Mouse (Mus musculus) kidney, embryonic 16.5 days (tissue): ENCODE measurements at regions not wholly inside any gene's neighbourhood (a gene's known extent, or its start where the extent isn't known, plus 50 kb on each side); places are given as distances from the start of the nearest gene placed in this dataset.
A peak's percentile ranks its signal among the peaks of the same experiment; 100 is the strongest.

ENCODE experiments used
- ATAC-seq: fragments of 200-750 bp; cut with Nextera tagmentation; 2 replicates; pipeline ENCODE4 v1.8.0; 2017; ENCODE audit warnings: moderate TSS enrichment; ENCODE audit not compliant: low FRiP score, low TSS enrichment
- H3K27ac ChIP-seq: fragments of 300-500 bp; sonication (generic); 2 replicates; pipeline ENCODE4 v1.5.1; 2014; ENCODE audit warnings: low read length
- H3K27me3 ChIP-seq: fragments of 300-500 bp; sonication (generic); 2 replicates; pipeline ENCODE4 v1.6.1; 2014; ENCODE audit warnings: low read length, control low read depth, mixed read lengths; ENCODE audit not compliant: insufficient read depth
- H3K36me3 ChIP-seq: fragments of 300-500 bp; sonication (generic); 2 replicates; pipeline ENCODE4 v1.6.1; 2014; ENCODE audit warnings: low read length, control low read depth, mixed read lengths; ENCODE audit not compliant: insufficient read depth
- H3K4me1 ChIP-seq: fragments of 300-500 bp; sonication (generic); 2 replicates; pipeline ENCODE4 v1.6.1; 2014; ENCODE audit warnings: low read length, control low read depth, mixed read lengths; ENCODE audit not compliant: insufficient read depth
- H3K4me2 ChIP-seq: fragments of 300-500 bp; sonication (generic); replicated peaks from 2 replicates; pipeline ENCODE4 v1.6.1; 2014; ENCODE audit warnings: low read depth, low read length
- H3K4me3 ChIP-seq: fragments of 300-500 bp; sonication (generic); 2 replicates; pipeline ENCODE4 v1.5.1; 2014; ENCODE audit warnings: mild to moderate bottlenecking, low read length
- H3K9ac ChIP-seq: fragments of 300-500 bp; sonication (generic); replicated peaks from 2 replicates; pipeline ENCODE4 v1.6.1; 2014; ENCODE audit warnings: low read length
- H3K9me3 ChIP-seq: fragments of 300-500 bp; sonication (generic); 2 replicates; pipeline ENCODE4 v1.6.1; 2016; ENCODE audit warnings: low read length, control low read depth
- WGBS: fragments of 180-500 bp; shearing (Covaris S2); extraction: QIAGEN DNeasy Blood & Tissue Kit; methylation state at CpG from one replicate; pipeline ENCODE4 v1.1.7; 2014; 5-methylcytosine and 5-hydroxymethylcytosine counted together

DNA sequence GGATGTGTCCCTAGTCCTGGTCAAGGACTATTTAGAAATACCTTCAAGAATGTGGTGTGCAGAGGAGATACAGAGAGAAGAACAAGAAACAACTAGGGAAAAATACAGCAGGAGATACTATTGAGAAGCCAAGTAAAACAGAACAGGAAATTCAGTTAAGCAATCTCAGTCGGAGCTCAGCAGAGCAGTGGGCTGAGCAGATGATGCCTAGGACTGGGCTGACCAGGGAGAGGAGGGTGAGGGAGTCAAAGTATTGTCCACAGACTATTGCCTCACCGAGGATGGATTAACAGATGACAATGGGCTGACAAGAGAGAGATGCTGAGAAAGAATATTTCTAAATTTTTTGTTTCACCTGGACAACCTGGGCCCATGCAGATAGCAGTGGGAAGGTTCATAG lies 181.4 kb upstream of the Mon1b start:
- no peak for ATAC-seq
- Histone ChIP-seq H3K4me1 (no peaks in the 10 kb centered on the region), H3K9ac (no peak overlapping the region), H3K36me3 (no peaks in the 10 kb centered on the region), H3K4me3 (no peak overlapping the region), H3K9me3 (no peaks in the 10 kb centered on the region), H3K4me2 (no peak overlapping the region), H3K27ac (no peak overlapping the region), H3K27me3 (no peaks in the 10 kb centered on the region)
- WGBS: 82% methylated on average over 2 of the region's 2 CpGs

DNA sequence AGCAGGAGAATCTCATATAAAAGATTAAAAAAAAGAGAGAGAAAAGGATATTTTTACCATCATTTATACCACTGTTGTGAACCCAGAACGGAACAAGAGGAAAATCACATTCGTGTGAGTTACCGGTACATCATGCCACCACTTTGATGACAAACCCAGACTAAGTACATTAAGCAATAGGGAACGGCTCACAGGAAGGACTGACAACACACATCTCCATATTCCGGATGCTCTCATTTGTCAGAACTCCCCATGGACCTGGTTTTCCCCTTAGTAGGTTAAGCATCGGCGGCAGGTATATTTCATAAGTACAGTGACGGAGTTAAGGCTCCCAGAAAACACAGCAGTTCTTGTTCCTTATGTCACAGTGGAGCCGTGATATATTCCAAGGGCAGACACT lies 170.8 kb upstream of the Mon1b start:
- Histone ChIP-seq H3K4me2 (no peak overlapping the region), H3K27me3 (no peaks in the 10 kb centered on the region), H3K27ac (no peak overlapping the region), H3K36me3 (no peaks in the 10 kb centered on the region), H3K9me3 (no peaks in the 10 kb centered on the region), H3K4me1 (no peaks in the 10 kb centered on the region), H3K4me3 (no peak overlapping the region), H3K9ac (no peak overlapping the region)
- whole genome bisulfite sequencing: 78% methylated on average over 9 of the region's 9 CpGs
- no peak for ATAC-seq

DNA sequence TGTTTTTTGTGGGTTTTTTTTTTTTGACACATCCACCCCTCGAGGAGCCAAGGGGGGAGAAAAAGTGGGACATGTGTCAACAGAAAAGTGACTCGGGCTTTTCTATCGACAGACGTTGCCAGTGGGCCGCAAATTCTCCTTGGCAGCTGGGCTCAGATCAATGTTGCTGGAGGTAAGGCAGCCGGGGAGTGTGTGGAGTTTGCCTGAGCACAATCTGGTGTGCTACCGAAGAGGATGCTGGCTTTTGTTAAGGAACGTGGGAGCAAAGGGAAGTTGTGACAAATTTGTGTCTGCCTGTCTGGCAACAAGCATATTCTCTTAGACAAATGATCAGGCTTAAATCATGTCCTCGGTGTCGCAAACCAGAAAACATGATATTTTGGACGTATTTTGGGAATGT lies 170.2 kb upstream of the Mon1b start:
- WGBS: 57% methylated on average over 11 of the region's 11 CpGs
- ATAC-seq: no peak

DNA sequence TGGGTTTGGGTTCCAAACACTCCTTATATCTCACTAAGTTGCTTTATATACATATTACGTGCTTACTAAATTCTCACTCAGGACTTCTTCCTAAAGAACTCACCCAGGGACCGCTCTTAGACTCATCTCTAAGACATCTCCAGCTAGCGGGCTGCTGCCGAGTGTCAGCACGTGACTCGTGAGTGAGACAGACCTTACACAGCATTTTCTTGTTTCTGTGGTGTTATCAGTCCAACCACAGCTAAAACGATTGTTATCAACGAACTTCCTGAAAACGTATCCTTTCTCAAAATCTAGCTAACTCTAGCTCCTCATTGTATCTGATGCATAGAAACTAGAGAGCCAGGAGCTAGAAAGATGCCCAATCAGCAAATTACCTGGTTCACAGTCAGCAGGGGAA lies 168.7 kb upstream of the Mon1b start:
- no peaks in the 10 kb centered on the region for H3K4me1 ChIP-seq
- no peaks in the 10 kb centered on the region for H3K9me3 ChIP-seq
- H3K27ac ChIP-seq: no peak overlapping the region
- H3K4me3 ChIP-seq: no peak overlapping the region
- H3K4me2 ChIP-seq: no peak overlapping the region
- no peaks in the 10 kb centered on the region for H3K36me3 ChIP-seq
- no peaks in the 10 kb centered on the region for H3K27me3 ChIP-seq
- no peak for ATAC-seq
- H3K9ac ChIP-seq: no peak overlapping the region
- WGBS: 85% methylated on average over 9 of the region's 9 CpGs

More for the DNA sequence above, 170.2 kb upstream of the Mon1b start:
- Histone ChIP-seq H3K4me2 (no peak overlapping the region), H3K27me3 (no peaks in the 10 kb centered on the region), H3K9ac (no peak overlapping the region), H3K4me1 (no peaks in the 10 kb centered on the region), H3K9me3 (no peaks in the 10 kb centered on the region), H3K4me3 (no peak overlapping the region), H3K27ac (no peak overlapping the region), H3K36me3 (no peaks in the 10 kb centered on the region)

DNA sequence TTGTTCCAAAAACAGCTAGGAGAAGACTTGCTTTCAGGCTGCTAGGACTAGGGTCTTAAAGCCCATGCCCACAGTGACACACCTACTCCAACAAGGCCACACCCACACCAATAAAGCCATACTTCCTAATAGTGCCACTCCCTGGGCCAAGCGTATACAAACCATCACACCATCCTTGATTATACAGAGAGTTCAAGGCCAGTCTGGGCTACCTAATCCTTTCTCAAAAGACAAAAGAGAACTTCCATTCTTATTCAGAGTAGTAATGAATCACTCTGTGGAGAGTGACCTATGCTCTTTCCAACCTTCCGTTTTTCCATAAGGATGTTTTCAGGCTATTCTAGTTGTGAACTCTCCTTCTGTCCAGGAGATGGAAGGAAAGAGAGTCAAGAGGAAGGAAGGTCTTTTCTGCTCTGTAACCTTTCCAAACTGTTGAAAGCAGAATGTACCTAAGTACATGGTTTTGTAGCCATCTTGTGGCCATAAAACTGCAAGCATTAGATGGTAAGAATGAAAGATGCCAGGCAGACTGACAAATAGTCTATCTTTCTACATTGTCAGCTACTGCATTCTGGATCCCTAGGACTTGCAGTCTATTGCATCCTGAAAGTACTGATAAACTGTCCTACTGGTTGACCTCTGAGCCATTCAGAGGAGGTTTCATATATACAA lies 145.8 kb upstream of the Mon1b start:
- Histone ChIP-seq H3K4me2 (no peak overlapping the region), H3K4me1 (no peaks in the 10 kb centered on the region), H3K36me3 (no peaks in the 10 kb centered on the region), H3K27me3 (no peaks in the 10 kb centered on the region), H3K4me3 (no peak overlapping the region), H3K9ac (no peak overlapping the region), H3K9me3 (no peaks in the 10 kb centered on the region), H3K27ac (no peak overlapping the region)
- no peak for ATAC-seq
- 77% methylated on average over 2 of the region's 2 CpGs for WGBS

DNA sequence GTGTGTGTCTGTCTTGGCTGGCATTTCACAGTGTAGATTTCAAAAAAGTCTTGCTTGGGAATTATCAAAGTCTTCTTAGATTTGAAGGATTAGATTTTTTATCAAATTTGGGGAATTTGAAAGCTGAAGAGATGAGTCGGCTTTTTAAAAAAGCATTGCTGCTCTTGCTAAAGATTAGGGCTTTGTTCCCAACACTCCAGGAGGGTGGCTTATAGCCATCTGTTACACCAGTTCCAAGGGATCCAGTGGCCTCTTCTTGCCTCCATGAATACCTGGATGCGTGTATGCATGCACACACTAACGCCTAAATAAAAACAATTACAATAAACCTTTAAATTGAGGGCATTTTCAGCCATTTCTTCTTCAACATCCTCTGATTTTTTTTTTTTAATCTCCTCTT lies 144.5 kb upstream of the Mon1b start:
- Histone ChIP-seq H3K27me3 (no peaks in the 10 kb centered on the region), H3K9ac (no peak overlapping the region), H3K4me2 (no peak overlapping the region), H3K4me1 (no peaks in the 10 kb centered on the region), H3K4me3 (no peak overlapping the region), H3K9me3 (no peaks in the 10 kb centered on the region), H3K36me3 (no peaks in the 10 kb centered on the region), H3K27ac (no peak overlapping the region)
- WGBS: 81% methylated on average over 3 of the region's 3 CpGs
- no peak for ATAC-seq

DNA sequence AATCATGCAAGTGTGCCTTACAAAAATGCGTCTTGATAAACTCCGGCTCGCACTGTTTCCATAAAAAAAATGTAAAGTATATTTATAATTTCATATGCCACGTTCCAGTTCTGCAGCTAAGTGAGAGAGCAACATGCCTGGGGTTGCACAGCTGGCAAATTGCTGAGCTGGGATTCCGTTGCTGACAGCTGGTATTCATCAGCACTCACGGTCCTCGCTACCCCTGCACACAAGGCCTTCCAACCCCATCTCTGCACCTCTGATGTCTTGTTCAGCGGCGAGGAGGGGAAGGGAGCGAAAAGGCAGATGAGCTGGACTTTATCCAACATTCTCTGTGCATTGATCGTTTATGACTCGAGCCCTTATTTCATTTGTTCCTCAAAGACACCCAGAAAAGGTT lies 138.5 kb upstream of the Mon1b start:
- peak; percentile 59; the same call in 1 of the 2 replicates for ATAC-seq
- Histone ChIP-seq H3K4me3 (no peak overlapping the region), H3K36me3 (no peaks in the 10 kb centered on the region), H3K9ac (no peak overlapping the region), H3K9me3 (no peaks in the 10 kb centered on the region), H3K27ac (no peak overlapping the region), H3K4me1 (no peaks in the 10 kb centered on the region), H3K4me2 (no peak overlapping the region), H3K27me3 (no peaks in the 10 kb centered on the region)
- 50% methylated on average over 12 of the region's 12 CpGs for WGBS

DNA sequence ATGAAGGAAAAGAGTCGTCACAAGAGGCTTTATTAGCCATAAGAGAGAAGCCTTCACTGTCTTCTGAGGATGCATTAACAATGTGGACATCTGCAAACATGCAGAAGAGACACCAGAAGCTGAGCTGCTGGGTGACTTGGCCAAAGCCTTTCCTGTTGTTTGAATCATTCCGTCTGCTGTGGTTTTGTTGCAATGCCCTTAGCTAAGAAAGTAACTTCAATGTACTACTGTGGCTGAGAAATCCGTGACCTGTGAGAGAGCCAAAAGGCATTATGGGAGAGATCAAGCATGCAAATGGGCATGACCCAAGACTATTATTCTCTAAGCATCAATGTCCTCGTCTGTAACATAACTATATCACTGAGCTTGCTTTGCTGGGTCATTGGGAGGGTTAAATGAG lies 132.7 kb upstream of the Mon1b start:
- Histone ChIP-seq H3K9me3 (no peaks in the 10 kb centered on the region), H3K4me2 (no peak overlapping the region), H3K4me1 (no peaks in the 10 kb centered on the region), H3K9ac (no peak overlapping the region), H3K4me3 (no peak overlapping the region), H3K27ac (no peak overlapping the region), H3K27me3 (no peaks in the 10 kb centered on the region), H3K36me3 (no peaks in the 10 kb centered on the region)
- 54% methylated on average over 4 of the region's 4 CpGs for WGBS
- no peak for ATAC-seq

DNA sequence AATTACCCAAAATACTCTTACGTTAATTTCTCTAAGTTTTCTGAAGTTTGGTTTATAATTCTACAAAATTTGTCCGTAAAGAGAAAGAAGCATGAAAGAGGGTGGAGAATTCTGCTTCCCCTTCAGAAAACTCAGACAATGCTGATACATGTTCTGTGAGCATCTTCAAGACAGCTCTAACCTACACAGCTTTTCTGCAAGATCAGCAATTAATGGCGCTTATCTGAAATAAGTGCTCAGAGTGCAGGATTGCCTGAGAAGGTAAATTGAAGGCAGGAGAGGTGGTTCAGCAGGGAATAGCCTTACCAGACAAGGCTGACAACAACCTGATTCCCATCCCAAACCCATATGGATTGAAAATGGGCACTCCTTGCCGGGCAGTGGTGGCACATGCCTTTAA lies 122.5 kb upstream of the Mon1b start:
- H3K27me3 ChIP-seq: no peaks in the 10 kb centered on the region
- H3K27ac ChIP-seq: no peak overlapping the region
- ATAC-seq: no peak
- H3K4me1 ChIP-seq: no peaks in the 10 kb centered on the region
- H3K9me3 ChIP-seq: no peaks in the 10 kb centered on the region
- no peak overlapping the region for H3K4me3 ChIP-seq
- no peaks in the 10 kb centered on the region for H3K36me3 ChIP-seq
- H3K4me2 ChIP-seq: no peak overlapping the region
- WGBS: 95% methylated on average over 4 of the region's 4 CpGs
- no peak overlapping the region for H3K9ac ChIP-seq

DNA sequence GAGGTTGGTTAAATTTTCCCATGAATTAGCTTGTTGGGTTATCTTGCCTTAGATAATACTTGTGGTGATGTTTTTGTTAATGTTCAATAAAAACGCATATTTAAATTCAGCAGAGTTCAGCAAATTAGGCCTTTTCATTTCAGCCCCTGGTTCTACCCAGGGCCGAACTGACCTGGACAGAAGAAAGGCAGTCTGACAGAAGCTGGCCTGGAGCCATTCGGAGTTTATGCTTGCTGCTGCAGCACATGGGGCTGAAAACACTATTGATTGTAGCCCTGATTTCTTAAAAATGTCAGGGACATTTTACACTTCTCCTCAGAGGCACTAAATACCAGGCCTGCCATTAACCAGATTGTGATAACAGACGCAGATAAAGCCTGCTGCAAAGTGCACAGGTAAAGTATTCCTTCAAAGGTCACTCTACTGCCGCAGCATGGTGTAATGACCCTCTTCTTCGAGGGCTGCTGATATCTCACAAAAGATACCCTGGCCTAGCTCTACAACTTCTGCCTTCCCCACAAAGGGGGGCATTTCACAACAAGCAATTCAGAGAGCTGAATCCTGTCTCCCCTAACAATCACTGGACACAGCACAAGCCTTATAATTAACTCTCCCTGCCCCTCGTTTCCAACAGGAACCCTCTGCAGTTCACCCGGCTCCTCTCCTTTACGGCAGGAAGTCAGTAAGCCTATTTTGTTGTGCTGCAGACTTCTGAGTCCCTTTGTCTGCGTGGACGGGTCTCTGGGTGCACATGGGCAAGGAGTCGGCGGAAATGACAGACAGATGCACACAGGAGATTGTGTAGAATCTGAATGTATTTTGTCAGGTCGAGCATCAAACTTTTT lies 121.3 kb upstream of the Mon1b start:
- ATAC-seq: no peak
- no peaks in the 10 kb centered on the region for H3K27me3 ChIP-seq
- 57% methylated on average over 14 of the region's 14 CpGs for WGBS

More for the DNA sequence above, 121.3 kb upstream of the Mon1b start:
- no peaks in the 10 kb centered on the region for H3K9me3 ChIP-seq
- no peaks in the 10 kb centered on the region for H3K36me3 ChIP-seq
- no peak overlapping the region for H3K9ac ChIP-seq
- no peak overlapping the region for H3K27ac ChIP-seq
- no peak overlapping the region for H3K4me2 ChIP-seq
- H3K4me3 ChIP-seq: no peak overlapping the region
- no peaks in the 10 kb centered on the region for H3K4me1 ChIP-seq
